Mouse (Mus musculus): ENCODE results near the gene Muc5b.
A peak's percentile ranks its signal among the peaks of the same experiment; 100 is the strongest.

The Muc5b gene

DNA sequence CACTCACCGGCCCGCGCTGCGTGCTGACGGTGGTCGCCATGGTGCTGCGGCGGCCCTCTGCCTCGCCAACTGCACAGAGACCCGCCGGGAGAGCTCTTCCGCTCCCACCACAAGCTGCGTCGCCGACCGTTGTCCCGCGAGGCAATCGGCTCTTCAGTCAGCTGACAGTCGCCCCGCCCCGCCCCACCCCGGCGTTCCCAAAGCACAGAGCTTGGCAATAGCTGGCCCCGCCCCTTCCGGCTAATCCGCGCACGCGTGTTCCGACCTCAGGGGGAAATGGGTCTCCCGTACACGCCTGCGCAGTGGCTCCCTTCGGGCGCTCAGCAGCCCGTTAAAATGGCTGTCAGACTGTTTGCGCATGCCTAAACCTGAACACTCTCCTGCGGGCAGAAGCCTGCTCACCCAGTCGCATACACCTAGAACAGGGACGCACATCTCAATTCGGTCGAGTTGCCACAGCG is 63.4 kb downstream of the Muc5b start:
- DNase-seq (ENCODE audit: low read depth, low spot score), result peak; percentile 96

- no peak for DNase-seq (ENCODE audit: low read depth, low spot score)
Measured at GRCm38 (mm10) chr7:141902791-141903190, 63.9 kb downstream of the Muc5b start.

GRCm38 (mm10) chr7:141908591-141908990 is 69.7 kb downstream of the Muc5b start:
- DNase-seq (ENCODE audit: low read depth, low spot score), result no peak

- DNase-seq (ENCODE audit: low read depth, low spot score), result no peak
Measured at GRCm38 (mm10) chr7:141911305-141911704, 72.4 kb downstream of the Muc5b start.

DNA sequence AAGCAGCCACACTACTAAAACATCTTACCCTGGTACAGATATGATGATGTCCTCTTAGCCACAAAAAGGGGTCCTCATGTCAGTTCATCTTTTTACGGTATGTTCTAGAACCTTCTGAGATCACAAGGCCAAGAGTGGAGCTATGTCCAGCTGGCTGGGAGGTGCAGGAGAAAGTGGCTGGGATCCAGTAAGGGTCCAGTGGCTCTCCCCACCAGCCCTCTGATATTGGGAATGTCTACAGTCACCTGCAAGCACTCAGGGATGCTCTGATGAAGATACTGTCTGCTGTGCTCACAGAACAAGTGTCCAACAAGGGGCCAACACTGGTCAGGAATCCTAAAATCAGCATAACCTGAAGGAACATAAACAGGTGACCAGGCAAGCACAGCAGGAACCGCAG is 79.5 kb downstream of the Muc5b start, which contains the start of gene Tollip:
Tollip (minus strand) TSS at position 101 of the 400 bp plus-strand sequence.
- no peak for DNase-seq (ENCODE audit: low read depth, low spot score)

All from WW6 (cell line).